Mouse (Mus musculus) spleen, postnatal 36 days (tissue): ENCODE results near the gene Fam19a2.

Source experiments
- DNase-seq, 2 experiments: peaks; one replicate each; pipeline ENCODE4 v3.0.0; 2022; ENCODE audit warnings: low spot score in 2 of 2, mixed read lengths in 1 of 2

Gene Fam19a2

GRCm38 (mm10) chr10:123721952-123722460, 458.2 kb downstream of the Fam19a2 start:
- no peak for DNase-seq

DNA sequence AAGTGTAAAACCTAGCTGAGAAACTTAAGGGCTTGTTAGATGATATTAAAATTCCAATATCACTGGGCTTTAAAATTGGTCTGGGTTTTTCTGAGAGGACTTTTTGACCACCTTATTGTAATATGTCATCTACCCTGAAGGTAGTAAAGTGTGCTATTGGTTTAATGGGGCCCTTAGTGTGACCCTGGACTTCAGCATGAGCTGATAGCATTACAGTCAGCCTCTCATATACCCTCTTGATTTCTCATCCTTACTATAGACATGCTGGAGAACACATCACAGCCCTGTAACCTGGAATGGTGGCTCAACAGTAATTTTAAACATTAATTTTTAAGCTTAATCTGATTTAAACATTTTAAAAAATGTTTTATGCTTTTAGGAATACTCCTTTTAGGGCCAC, 459.8 kb downstream of the Fam19a2 start:
- no peak for DNase-seq

GRCm38 (mm10) chr10:123748317-123748716, 484.5 kb downstream of the Fam19a2 start:
- DNase-seq = no peak

DNA sequence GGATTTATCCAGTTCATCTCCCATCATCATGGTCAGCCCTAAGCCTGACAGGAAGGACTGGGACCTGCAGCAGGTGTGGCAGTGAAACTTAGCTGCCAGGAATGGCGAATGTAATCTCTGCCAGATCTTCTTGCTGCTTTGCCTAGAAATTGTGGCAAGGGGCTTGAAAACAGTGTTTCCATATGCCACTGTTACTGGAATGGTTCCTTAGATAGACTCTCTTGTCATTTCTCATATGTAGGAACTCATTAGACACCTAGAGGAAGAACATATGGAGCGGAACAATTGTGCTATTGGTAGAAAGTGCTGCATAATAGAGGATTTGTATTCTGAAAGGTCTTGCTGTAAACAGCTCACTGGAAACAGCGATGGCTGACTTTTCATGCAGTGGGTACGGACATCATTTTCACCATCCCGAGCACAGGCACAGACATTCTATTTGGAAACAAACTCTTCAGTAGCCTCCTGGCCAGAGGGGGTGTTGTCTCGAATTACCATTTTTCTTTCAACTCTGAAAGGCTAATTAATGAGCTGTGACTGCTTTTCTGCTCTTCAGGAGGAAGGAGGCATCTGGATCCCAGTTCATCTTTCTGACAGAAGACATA, 488.0 kb downstream of the Fam19a2 start:
- DNase-seq = no peak

GRCm38 (mm10) chr10:123752755-123753154, 489.0 kb downstream of the Fam19a2 start:
- DNase-seq = no peak

GRCm38 (mm10) chr10:123753996-123754395, 490.2 kb downstream of the Fam19a2 start:
- no peak for DNase-seq

DNA sequence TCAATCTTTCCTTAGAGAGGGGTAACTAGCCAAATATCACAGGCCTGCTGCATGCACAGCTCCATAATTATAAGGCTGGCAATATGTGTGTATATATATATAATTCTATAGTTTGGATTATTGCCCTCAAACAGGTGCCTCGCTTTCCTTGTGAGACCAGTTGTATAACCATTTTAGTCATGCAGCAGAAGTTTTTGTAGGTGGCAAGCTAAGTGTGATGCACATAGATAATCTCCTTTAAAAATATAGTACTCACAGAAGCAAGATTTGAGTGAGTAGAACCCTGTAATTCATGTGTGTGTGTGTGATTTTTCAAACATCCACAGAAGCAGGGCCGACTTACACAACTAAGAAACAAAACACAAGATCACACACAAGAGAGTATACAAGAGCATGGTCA, 525.6 kb downstream of the Fam19a2 start:
- DNase-seq = no peak
